Mouse (Mus musculus) liver, embryonic 11.5 days (tissue): ENCODE data around the gene Slc9a8. TPM values are rescaled to one million over a fixed set of nuclear protein-coding genes. Genes with fewer than 3 reads are reported as not detected.

ENCODE experiments used
- ATAC-seq: fragments of 200-750 bp; cut with Nextera tagmentation; replicated peaks from 2 replicates; pipeline ENCODE4 v1.8.0; 2017; ENCODE audit warnings: moderate number of reproducible peaks, mild to moderate bottlenecking, moderate TSS enrichment, moderate library complexity; ENCODE audit not compliant: low FRiP score
- DNase-seq: peaks from one replicate; pipeline ENCODE4 v3.0.0-alpha.2; 2017; ENCODE audit warnings: low spot score
- H3K27ac ChIP-seq: fragments of 300-500 bp; sonication (generic); 2 replicates; pipeline ENCODE4 v1.5.1; 2014; ENCODE audit warnings: mild to moderate bottlenecking, low read depth, low read length, control low read depth
- H3K27me3 ChIP-seq: fragments of 300-500 bp; sonication (generic); replicated peaks from 2 replicates; pipeline ENCODE4 v1.6.1; 2014; ENCODE audit warnings: low read length, mixed read lengths; ENCODE audit not compliant: control insufficient read depth, insufficient read depth
- H3K36me3 ChIP-seq: fragments of 300-500 bp; sonication (generic); 2 replicates; pipeline ENCODE4 v1.6.1; 2014; ENCODE audit warnings: mild to moderate bottlenecking, low read length, moderate library complexity, mixed read lengths; ENCODE audit not compliant: control insufficient read depth, insufficient read depth
- H3K4me1 ChIP-seq: fragments of 300-500 bp; sonication (generic); replicated peaks from 2 replicates; pipeline ENCODE4 v1.6.1; 2014; ENCODE audit warnings: low read length, mixed read lengths; ENCODE audit not compliant: control insufficient read depth, insufficient read depth
- H3K4me2 ChIP-seq: fragments of 300-500 bp; sonication (generic); 2 replicates; pipeline ENCODE4 v1.6.1; 2014; ENCODE audit warnings: mild to moderate bottlenecking, control low read depth, moderate library complexity
- H3K4me3 ChIP-seq: fragments of 300-500 bp; sonication (generic); 2 replicates; pipeline ENCODE4 v1.5.1; 2014; ENCODE audit warnings: low read depth, low read length, control low read depth
- H3K9ac ChIP-seq: fragments of 300-500 bp; sonication (generic); 2 replicates; pipeline ENCODE4 v1.6.1; 2014; ENCODE audit warnings: low read depth, low read length, control low read depth
- H3K9me3 ChIP-seq: fragments of 300-500 bp; sonication (generic); 2 replicates; pipeline ENCODE4 v1.6.1; 2016; ENCODE audit warnings: low read length, inconsistent platforms, mixed read lengths; ENCODE audit not compliant: control insufficient read depth
- WGBS: fragments of 180-500 bp; shearing (Covaris S2); extraction: QIAGEN DNeasy Blood & Tissue Kit; methylation state at CpG from one replicate; pipeline ENCODE4 v1.1.7; 2014; 5-methylcytosine and 5-hydroxymethylcytosine counted together
- polyA plus RNA-seq: library from polyadenylated mRNA; unstranded; fragments of >200 nt; fragmentation: Nextera tagmentation; extraction: Ambion mirVana; gene quantifications from 2 replicates; pipeline ENCODE4 v1.2.1, GENCODE M21; 2014

Gene Slc9a8
- polyA plus RNA-seq, 1 experiment from 2014 or later: 23.8 TPM

DNA sequence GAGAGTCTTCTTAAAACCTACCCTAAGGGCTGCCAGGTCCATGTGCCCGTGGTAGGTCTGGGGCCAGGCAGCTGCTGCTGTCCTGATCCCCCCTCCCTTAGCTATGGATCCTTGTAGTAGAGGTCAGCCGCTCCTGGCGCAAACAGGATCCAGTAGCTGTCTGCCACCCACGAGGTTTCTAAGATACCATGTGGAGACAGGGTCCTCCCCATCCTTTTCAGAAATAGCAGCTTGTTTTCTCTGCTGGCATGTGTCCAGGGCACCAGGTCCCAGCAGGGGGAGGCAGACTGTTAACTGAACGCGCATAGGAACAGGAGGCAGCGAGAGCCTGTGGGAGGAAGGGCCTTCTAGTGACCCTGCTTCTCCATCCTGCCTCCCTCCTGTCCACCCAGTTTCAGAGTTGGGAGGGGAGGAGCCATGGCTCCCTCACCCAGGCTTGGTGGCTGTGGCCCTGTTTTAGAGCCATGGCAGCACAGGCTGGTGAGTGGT, 54.7 kb downstream of the Slc9a8 start:
- Histone ChIP-seq H3K9ac (no peak overlapping the region), H3K4me3 (no peak overlapping the region), H3K36me3 (peaks cover 27% of the 10 kb centered on the region), H3K27me3 (no peaks in the 10 kb centered on the region), H3K4me1 (0 out of 2 replicates have a peak, but pooled peaks cover 4% of the 10 kb centered on the region), H3K4me2 (no peak overlapping the region), H3K27ac (peak overlapping the region; percentile 62; the same call in 1 of the 2 replicates), H3K9me3 (no peaks in the 10 kb centered on the region)
- 0 out of 2 replicates have a peak, but pooled peaks have one; percentile 22 for ATAC-seq
- DNase-seq: peak; percentile 40
- WGBS: 42% methylated on average over 7 of the region's 7 CpGs

DNA sequence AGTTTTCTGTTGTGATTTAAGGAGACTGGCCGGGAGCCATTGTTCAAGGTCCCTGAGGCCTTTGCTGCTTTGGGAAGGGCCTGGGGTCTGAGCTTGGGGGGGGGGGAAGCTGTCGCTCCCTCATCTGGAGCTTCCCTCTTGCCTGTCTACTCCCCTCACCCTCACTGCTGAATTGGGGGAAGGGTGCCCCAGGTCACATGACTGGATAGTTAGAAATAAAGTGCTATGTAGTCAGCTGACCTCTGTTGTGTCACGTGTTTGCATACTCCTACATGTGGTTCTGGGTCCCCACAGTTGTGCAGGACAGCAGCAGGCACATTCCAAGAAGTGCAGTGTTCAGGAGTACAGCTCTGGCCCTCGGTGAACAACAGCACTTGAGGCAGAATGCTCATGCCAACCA, 55.2 kb downstream of the Slc9a8 start:
- H3K4me3 ChIP-seq: no peak overlapping the region
- peak overlapping the region; percentile 62; the same call in 1 of the 2 replicates for H3K27ac ChIP-seq
- H3K9me3 ChIP-seq: no peaks in the 10 kb centered on the region
- peaks cover 22% of the 10 kb centered on the region for H3K36me3 ChIP-seq
- 0 out of 2 replicates have a peak, but pooled peaks cover 4% of the 10 kb centered on the region for H3K4me1 ChIP-seq
- no peak; the same call in 1 of the 2 replicates for ATAC-seq
- no peak for DNase-seq
- no peak overlapping the region for H3K9ac ChIP-seq
- H3K4me2 ChIP-seq: no peak overlapping the region
- no peaks in the 10 kb centered on the region for H3K27me3 ChIP-seq
- WGBS: 76% methylated on average over 4 of the region's 4 CpGs

DNA sequence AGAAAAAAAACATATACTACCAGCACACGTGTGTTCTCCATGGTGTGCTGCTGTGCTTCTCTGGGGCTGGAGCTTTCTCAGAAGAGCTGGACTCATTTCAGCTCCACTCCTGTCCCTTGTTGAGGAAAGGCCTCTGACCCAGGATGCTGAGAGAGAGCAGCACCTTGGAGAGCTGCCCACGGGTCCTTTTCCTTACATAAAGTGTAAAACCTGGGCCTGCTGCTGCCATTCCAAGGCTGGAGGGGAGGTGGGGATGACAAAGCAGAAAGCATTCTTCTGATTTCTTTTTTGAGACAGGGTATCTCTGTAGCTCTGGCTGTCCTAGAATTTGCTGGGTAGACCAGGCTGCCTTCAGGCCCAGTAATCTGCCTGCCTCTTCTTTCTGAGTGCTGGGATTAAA, 56.6 kb downstream of the Slc9a8 start:
- Histone ChIP-seq H3K27ac (no peak overlapping the region), H3K4me1 (0 out of 2 replicates have a peak, but pooled peaks cover 4% of the 10 kb centered on the region), H3K27me3 (no peaks in the 10 kb centered on the region), H3K36me3 (peaks cover 22% of the 10 kb centered on the region), H3K9me3 (no peaks in the 10 kb centered on the region), H3K9ac (no peak overlapping the region), H3K4me3 (no peak overlapping the region), H3K4me2 (no peak overlapping the region)
- ATAC-seq (no peak), DNase-seq (no peak)
- 40% methylated on average over 2 of the region's 2 CpGs for WGBS

DNA sequence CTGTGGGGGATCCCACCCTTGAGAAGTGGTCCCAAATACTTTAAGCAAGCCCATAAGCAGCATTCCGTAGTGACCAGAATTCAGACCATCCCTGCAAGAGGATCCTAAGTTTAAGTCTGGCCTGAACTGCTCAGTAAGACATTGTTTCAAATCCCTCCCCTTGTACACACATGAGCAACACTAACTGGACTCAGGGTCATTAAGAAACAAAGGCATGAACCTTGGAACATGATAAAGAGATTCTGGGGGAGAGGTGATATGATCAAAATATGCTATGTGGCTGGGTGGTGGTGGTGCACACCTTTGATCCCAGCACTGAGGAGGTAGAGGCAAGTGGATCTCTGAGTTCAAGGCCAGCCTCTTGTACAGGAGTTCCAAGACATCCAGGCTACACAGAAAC, 58.0 kb downstream of the Slc9a8 start:
- Histone ChIP-seq H3K4me2 (no peak overlapping the region), H3K27ac (no peak overlapping the region), H3K36me3 (peaks cover 20% of the 10 kb centered on the region), H3K4me3 (no peak overlapping the region), H3K4me1 (0 out of 2 replicates have a peak, but pooled peaks cover 4% of the 10 kb centered on the region), H3K9me3 (no peaks in the 10 kb centered on the region), H3K27me3 (no peaks in the 10 kb centered on the region), H3K9ac (no peak overlapping the region)
- DNase-seq (no peak), ATAC-seq (no peak)
- WGBS: 93% methylated on average over 1 of the region's 1 CpGs

DNA sequence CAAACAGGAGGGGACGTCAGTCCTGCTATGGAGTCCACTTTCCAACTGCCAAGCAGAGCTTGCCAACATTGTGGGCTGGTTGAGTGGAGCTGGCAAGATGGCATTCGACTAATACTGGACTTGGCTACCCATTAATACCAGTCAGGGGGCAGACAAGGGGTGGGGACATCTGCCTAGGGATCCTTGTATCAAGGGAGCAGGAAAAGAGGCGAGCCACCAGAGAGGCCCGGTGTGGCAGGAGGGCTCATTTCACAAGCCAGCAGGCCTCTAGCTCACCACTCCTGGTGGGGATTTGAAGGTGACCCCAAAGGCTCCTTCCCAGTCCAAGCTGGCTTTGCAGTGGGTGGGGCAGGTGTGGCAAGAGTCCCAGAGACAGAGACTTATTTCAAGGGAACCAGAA, 61.2 kb downstream of the Slc9a8 start:
- DNase-seq (no peak), ATAC-seq (no peak)
- H3K36me3 ChIP-seq: peaks cover 21% of the 10 kb centered on the region
- H3K9me3 ChIP-seq: no peaks in the 10 kb centered on the region
- no peak overlapping the region for H3K27ac ChIP-seq
- H3K9ac ChIP-seq: no peak overlapping the region
- no peak overlapping the region for H3K4me3 ChIP-seq
- no peaks in the 10 kb centered on the region for H3K27me3 ChIP-seq
- H3K4me2 ChIP-seq: no peak overlapping the region
- WGBS: 94% methylated on average over 4 of the region's 4 CpGs
- no peaks in the 10 kb centered on the region for H3K4me1 ChIP-seq

DNA sequence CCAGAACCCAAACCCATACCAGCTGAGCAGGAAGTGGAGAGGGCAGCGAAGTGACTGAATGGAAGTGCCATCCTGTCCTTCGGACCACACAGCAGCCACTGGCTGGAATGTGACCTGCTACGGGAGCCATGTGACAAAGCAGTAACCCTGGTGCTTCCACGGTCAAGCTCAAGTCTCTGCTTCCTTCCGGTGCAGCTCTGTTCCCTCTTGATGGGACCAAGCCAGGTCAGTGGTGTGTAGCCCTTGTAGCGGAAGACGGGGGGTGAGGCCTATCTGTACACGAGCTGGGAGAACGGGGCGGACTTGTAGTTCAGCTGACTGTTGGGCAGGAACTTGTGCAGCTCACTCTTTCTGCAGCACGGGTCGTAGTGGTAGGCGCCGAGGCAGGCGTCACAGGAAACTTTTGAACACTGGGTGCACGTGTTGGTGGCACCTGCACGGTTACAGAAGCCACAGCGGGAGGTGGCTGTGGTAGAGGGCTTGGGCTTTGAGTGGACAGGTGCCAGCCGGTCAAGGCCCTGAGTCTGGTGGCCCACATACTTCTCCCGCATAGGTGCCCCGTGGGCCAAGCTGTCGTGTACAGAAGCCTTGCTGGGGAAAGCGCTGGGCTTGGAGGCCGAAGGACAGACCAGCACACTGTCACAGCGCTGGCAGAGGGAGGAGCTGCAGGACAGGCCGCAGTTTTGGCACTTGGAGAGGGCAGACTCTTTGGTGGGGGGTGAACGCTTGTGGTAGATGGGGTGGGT, 61.7 kb downstream of the Slc9a8 start:
- Histone ChIP-seq H3K27ac (no peak overlapping the region), H3K9me3 (no peaks in the 10 kb centered on the region), H3K27me3 (no peaks in the 10 kb centered on the region), H3K36me3 (peaks cover 21% of the 10 kb centered on the region), H3K4me2 (no peak overlapping the region), H3K4me3 (no peak overlapping the region), H3K9ac (no peak overlapping the region), H3K4me1 (no peaks in the 10 kb centered on the region)
- 93% methylated on average over 27 of the region's 27 CpGs for WGBS
- DNase-seq (no peak), ATAC-seq (no peak)

DNA sequence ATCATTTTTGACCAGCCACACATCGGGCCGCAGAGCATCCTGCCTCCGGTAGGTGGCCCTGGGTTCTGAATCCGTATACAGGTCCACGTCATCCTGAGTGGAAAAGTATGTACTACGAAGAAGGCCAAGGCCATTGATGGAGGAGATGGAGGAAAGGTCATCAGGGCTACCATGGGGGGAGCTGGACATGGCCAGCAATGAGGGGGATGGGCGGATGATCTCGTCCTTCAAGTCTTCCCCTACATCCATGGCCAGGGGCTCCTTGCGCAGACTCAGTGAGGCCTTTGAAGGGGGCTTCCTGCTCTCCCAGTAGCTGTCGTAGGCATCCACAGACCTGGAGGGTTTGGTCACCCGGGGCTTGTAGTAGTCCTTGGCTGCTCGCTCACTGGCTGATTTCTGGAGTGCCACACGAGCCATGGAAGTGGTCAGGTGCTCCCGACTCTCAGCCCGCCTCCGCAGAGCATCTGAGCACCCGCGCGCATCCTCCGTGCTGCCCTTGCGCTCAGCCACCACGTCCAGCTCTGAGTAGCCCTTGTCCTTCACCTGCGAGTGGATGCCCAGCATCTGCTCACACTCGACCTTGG, 62.4 kb downstream of the Slc9a8 start:
- H3K9me3 ChIP-seq: no peaks in the 10 kb centered on the region
- H3K4me3 ChIP-seq: no peak overlapping the region
- H3K27me3 ChIP-seq: no peaks in the 10 kb centered on the region
- 94% methylated on average over 24 of the region's 24 CpGs for whole genome bisulfite sequencing
- no peak for ATAC-seq
- peaks cover 21% of the 10 kb centered on the region for H3K36me3 ChIP-seq
- no peak overlapping the region for H3K4me2 ChIP-seq
- H3K4me1 ChIP-seq: no peaks in the 10 kb centered on the region; the same call in 1 of the 2 replicates
- H3K9ac ChIP-seq: no peak overlapping the region
- H3K27ac ChIP-seq: no peak overlapping the region
- DNase-seq: no peak

DNA sequence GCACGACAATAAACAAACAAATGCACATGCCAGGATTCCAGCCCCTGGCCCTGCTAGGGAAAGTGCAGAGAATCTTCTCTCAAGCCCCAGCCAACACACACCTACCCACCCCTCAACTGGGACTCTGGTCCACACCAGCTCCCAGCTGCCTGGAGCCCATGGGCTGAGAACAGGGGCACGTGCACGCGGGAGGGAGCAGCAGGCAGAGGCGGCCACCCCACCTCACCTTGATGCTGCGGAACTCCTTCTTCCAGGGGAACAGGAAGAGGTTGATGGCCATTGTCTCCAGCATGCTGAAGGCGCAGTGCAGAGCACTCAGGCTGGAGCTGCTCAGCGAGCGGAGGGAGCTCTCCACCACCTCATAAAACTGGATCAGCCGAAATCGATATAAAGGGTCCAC, 63.4 kb downstream of the Slc9a8 start:
- Histone ChIP-seq H3K9me3 (no peaks in the 10 kb centered on the region), H3K9ac (no peak overlapping the region), H3K27me3 (no peaks in the 10 kb centered on the region), H3K36me3 (peaks cover 21% of the 10 kb centered on the region), H3K4me3 (no peak overlapping the region), H3K27ac (no peak overlapping the region), H3K4me1 (no peaks in the 10 kb centered on the region; the same call in 1 of the 2 replicates), H3K4me2 (no peak overlapping the region)
- WGBS: 92% methylated on average over 11 of the region's 11 CpGs
- ATAC-seq (no peak), DNase-seq (no peak)
